Mouse (Mus musculus): ENCODE results near the gene Blm.

DNA sequence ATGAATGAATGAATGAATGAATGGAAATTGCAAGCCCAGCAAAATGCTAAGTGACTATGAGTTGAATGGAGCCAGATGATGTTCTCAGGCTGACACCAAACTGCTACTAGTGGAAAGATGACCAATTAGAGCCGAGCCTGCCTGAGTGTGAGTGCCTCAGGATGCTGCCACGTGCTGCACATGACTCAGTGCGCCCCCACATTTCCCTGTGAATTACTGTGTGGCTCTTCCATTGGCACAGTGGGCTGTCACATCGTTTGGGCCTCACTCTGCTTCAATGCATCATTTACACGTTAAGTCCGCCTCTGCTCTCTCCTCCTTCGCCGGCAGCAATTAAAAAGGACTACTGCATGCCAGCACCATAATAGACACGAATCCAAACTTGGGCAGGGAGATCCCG, 122.6 kb downstream of the Blm start:
- TF ChIP-seq CTCF (IDR thresholded peaks at IDR 0.05; ENCODE audit: borderline replicate concordance, control insufficient read depth, extremely low read depth, insufficient read depth, low read length, poor library complexity) (no peak), POLR2A (IDR thresholded peaks at IDR 0.05; ENCODE audit: control insufficient read depth, extremely low read depth, insufficient read depth, low read length, poor library complexity) (no peak)
